Mouse (Mus musculus): Measurements from ENCODE around the gene Rpn1. TPM values are rescaled to one million over a fixed set of nuclear protein-coding genes. Genes with fewer than 3 reads are reported as not detected.

The Rpn1 gene
- polyA plus RNA-seq, 1 experiment from 2014 or later: 284 TPM

Small RNAs within 50 kb of the gene (microRNA-seq; reads per million reads assigned to microRNA genes)
- gene Mir6376: not detected

Other genes with a start within 250 kb of the Rpn1 start
- 2.0 and 2.8 TPM in 2 replicates for gene Gm45140, start 248.7 kb upstream of the Rpn1 start, polyA plus RNA-seq (2015; fragmentation: Nextera tagmentation; extraction: Ambion mirVana)
- 25.7 and 33.3 TPM in 2 replicates for gene Isy1, start 245.7 kb upstream of the Rpn1 start, polyA plus RNA-seq (2015; fragmentation: Nextera tagmentation; extraction: Ambion mirVana)
- gene Cnbp, start 233.4 kb upstream of the Rpn1 start, polyA plus RNA-seq (2015; fragmentation: Nextera tagmentation; extraction: Ambion mirVana): 599 and 604 TPM in 2 replicates
- 165 and 174 TPM in 2 replicates for gene Copg1, start 196.7 kb upstream of the Rpn1 start, polyA plus RNA-seq (2015; fragmentation: Nextera tagmentation; extraction: Ambion mirVana)
- 37.0 and 38.5 TPM in 2 replicates for gene Hmces, start 170.5 kb upstream of the Rpn1 start, polyA plus RNA-seq (2015; fragmentation: Nextera tagmentation; extraction: Ambion mirVana)
- gene H1fx, start 102.8 kb upstream of the Rpn1 start, polyA plus RNA-seq (2015; fragmentation: Nextera tagmentation; extraction: Ambion mirVana): 18.4 and 20.2 TPM in 2 replicates
- 290 and 303 TPM in 2 replicates for gene Rab7, start 39.2 kb upstream of the Rpn1 start, polyA plus RNA-seq (2015; fragmentation: Nextera tagmentation; extraction: Ambion mirVana)
- gene Gata2, start 109.4 kb downstream of the Rpn1 start, polyA plus RNA-seq (2015; fragmentation: Nextera tagmentation; extraction: Ambion mirVana): 20.6 and 27.0 TPM in 2 replicates
- not detected in 2 replicates for gene Dnajb8, start 137.8 kb downstream of the Rpn1 start, polyA plus RNA-seq (2015; fragmentation: Nextera tagmentation; extraction: Ambion mirVana)